Mouse (Mus musculus): Measurements from ENCODE around the gene Tmed1. TPM values are rescaled to one million over a fixed set of nuclear protein-coding genes. Genes with fewer than 3 reads are reported as not detected.
"Not testable (repeated sequence)": the region's sequence is repeated elsewhere in the genome, so short reads cannot be mapped to it uniquely, and the experiment has no call there.

Tmed1 gene
- polyA plus RNA-seq, 2 experiments = 16.3 to 24.8 TPM

DNA sequence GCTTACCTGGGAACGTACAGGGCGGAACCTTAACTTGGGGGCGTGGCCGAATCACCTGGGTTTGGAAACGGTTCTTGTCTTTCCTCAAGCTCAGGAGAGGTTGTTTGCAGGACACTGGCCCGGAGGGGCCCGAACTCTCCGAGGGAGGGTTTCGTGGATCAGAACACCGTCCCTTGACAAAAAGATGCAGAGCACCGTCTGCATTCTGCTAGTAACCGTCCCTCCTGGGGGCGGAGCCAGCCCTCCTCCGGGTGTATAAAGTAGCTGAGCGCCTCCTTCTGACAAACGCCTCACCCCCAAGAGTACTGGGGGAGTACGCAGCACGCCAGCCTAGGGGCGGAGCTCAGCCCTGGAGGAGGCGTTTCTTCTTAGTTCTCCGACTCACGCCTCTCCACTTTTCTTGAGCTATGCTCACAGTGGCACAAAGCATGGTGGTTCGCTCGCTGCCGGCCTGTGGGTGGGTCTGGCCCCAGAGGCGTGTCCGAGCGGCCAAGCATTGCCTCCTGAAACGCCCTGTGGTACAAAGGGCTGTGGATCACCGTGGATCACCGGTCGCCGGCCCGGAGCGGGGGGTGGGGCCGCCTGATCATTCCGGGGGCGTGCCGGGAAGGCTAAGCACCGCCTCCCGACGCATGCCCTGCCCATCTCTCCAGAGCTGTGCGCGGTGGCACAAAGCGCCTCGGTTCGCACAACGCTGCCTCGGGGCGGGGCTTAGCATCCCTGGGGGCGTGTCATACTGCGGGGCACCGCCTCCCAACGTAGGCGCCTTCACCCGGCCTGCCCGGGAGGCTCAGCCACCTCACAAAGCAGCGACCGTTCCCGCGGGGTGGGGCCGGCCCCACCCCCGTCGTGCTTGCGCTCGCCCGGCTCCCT is 36.1 kb upstream of the Tmed1 start:
- peaks cover 5% of the 10 kb centered on the region for H3K36me3 ChIP-seq (replicated peaks; ENCODE audit: control insufficient read depth, insufficient read depth, low read depth)
- TF ChIP-seq EP300 (IDR thresholded peaks at IDR 0.05; ENCODE audit: low read depth) = no peak
- TF ChIP-seq CTCF (IDR thresholded peaks at IDR 0.05; ENCODE audit: low read depth) = peak; percentile 53
- peak overlapping the region; percentile 73 for H3K4me2 ChIP-seq (ENCODE audit: low read depth)
- ATAC-seq (ENCODE audit: insufficient read depth) = peak; percentile 88
- peak; percentile 93 to 95 (median 95) for DNase-seq (ENCODE audit: low read depth in 3 of 3, low spot score in 3 of 3)
- H3K27ac ChIP-seq = peak overlapping the region; percentile 68
- no peaks in the 10 kb centered on the region for H3K27me3 ChIP-seq (ENCODE audit: control insufficient read depth, insufficient read depth, low read length)
- peaks cover 7 to 16% of the 10 kb centered on the region in 2 experiments for H3K4me1 ChIP-seq (replicated peaks; ENCODE audit: control insufficient read depth in 2 of 2, insufficient read depth in 2 of 2, low read length in 1 of 2)
- no peaks in the 10 kb centered on the region for H3K9me3 ChIP-seq (ENCODE audit: control insufficient read depth, low read length)
- H3K9ac ChIP-seq (replicated peaks) = peak overlapping the region; percentile 51
- WGBS (ENCODE audit: insufficient replicate concordance) = under 1% methylated on average over 62 of the region's 67 CpGs
- H3K4me3 ChIP-seq (ENCODE audit: insufficient read depth in 1 of 2, low read depth in 2 of 2, low read length in 2 of 2) = peak overlapping the region; percentile 63 to 75

DNA sequence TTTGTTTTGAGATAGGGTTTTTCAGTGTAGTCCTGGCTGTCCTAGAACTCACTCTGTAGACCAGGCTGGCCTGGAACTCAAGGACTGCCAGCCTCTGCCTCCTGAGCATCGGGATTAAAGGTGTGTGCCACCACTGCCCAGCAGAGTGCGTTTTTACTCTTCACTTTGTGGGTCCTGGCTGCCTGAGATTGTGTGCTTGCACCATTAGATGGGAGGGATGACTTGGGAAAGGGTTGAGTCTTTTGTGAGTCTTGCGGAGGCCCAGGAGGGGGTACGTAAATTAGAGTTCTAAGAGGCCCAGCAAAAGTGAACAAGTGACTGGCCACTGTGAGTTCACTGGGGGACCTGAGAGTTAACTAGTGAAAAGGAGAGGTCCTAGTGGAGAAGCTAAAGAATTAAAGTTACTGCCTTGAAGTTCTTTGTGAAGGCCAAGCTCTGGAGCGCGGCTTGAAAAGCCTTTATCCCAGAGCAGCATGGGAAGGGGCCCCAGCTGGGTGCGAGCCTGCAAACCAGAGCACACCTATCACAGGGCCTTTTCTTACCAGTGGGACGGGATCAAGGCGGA is 35.4 kb upstream of the Tmed1 start:
- peak; percentile 62 for ATAC-seq (ENCODE audit: insufficient read depth)
- TF ChIP-seq EP300 (IDR thresholded peaks at IDR 0.05; ENCODE audit: low read depth) = no peak
- 0 out of 2 replicates have a peak, but pooled peaks have one; percentile 3 for TF ChIP-seq CTCF (IDR thresholded peaks at IDR 0.05; ENCODE audit: low read depth)
- Histone ChIP-seq H3K4me1 (replicated peaks; ENCODE audit: control insufficient read depth in 2 of 2, insufficient read depth in 2 of 2, low read length in 1 of 2) (peaks cover 7 to 16% of the 10 kb centered on the region in 2 experiments), H3K36me3 (replicated peaks; ENCODE audit: control insufficient read depth, insufficient read depth, low read depth) (no peaks in the 10 kb centered on the region; the same call in 1 of the 2 replicates), H3K9ac (replicated peaks) (peak overlapping the region; percentile 51), H3K4me2 (ENCODE audit: low read depth) (peak overlapping the region; percentile 73), H3K4me3 (ENCODE audit: insufficient read depth in 1 of 2, low read depth in 2 of 2, low read length in 2 of 2) (peak overlapping the region; percentile 63 to 75), H3K9me3 (ENCODE audit: control insufficient read depth, low read length) (no peaks in the 10 kb centered on the region), H3K27me3 (ENCODE audit: control insufficient read depth, insufficient read depth, low read length) (no peaks in the 10 kb centered on the region), H3K27ac (peak overlapping the region; percentile 68)
- DNase-seq (ENCODE audit: low read depth in 3 of 3, low spot score in 3 of 3) = no peak
- WGBS (ENCODE audit: insufficient replicate concordance) = 22% methylated on average over 9 of the region's 9 CpGs

DNA sequence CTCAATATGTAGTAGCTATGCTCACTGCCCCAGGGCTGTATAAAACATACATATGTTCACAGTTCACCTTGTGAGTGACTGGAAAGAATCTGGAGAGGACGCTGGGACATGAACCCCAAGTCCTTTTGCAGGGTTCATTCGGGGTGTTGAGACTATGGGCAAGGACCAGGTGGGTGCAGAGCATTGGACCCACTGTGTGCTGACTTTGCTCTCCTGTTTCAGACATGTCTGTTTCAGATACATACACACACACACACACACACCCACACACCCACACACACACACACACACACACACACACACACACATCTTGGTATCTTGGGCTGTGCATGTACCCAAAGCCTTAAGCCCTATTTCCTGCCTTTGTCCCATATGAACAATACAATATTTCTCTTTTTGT is 31.9 kb upstream of the Tmed1 start:
- not testable (repeated sequence) for DNase-seq (ENCODE audit: low read depth in 3 of 3, low spot score in 3 of 3); ATAC-seq (ENCODE audit: insufficient read depth); H3K9ac ChIP-seq (replicated peaks); H3K9me3 ChIP-seq (ENCODE audit: control insufficient read depth, low read length); H3K4me3 ChIP-seq (ENCODE audit: insufficient read depth in 1 of 2, low read depth in 2 of 2, low read length in 2 of 2); H3K4me2 ChIP-seq (ENCODE audit: low read depth); H3K27ac ChIP-seq; H3K27me3 ChIP-seq (ENCODE audit: control insufficient read depth, insufficient read depth, low read length); H3K36me3 ChIP-seq (replicated peaks; ENCODE audit: control insufficient read depth, insufficient read depth, low read depth)
- H3K4me1 ChIP-seq (replicated peaks; ENCODE audit: control insufficient read depth in 2 of 2, insufficient read depth in 2 of 2, low read length in 1 of 2) = peaks cover 0 to 15% of the 10 kb centered on the region in 2 experiments; a peak in 3 of 4 replicates
- WGBS (ENCODE audit: insufficient replicate concordance) = 68% methylated on average over 2 of the region's 2 CpGs

DNA sequence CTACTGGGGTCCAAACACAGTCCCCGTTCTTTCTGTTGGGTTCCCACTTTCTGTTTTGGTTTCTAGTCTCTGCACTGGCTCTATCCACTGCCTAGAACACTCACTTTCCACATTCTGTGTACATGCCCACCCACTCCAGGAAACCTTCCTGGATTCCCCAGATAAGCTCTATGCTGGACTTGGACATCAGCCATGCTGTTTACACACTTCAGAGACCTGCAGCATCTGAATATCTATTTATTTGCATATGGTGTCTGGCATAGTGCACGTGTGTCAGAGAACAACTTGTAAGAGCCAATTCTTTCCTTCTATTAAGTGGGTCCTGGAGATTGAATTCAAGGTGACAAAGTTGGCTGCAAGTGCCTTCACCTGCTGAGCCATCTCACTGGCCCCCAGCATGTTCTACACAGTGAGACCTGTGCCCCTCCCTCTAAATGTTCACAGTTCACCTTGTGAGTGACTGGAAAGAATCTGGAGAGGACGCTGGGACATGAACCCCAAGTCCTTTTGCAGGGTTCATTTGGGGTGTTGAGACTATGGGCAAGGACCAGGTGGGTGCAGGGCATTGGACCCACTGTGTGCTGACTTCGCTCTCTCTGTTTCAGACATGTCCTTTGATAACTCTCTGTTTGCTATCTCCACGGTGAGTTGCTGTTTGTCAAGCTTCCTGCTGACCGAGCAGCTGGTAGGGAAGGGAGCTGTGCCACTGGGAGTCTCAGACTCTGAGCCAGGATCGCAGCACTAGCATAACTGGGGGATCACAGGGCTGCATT is 30.1 kb upstream of the Tmed1 start:
- H3K27me3 ChIP-seq (ENCODE audit: control insufficient read depth, insufficient read depth, low read length) = no peaks in the 10 kb centered on the region
- no peaks in the 10 kb centered on the region for H3K36me3 ChIP-seq (replicated peaks; ENCODE audit: control insufficient read depth, insufficient read depth, low read depth)
- H3K9me3 ChIP-seq (ENCODE audit: control insufficient read depth, low read length) = no peaks in the 10 kb centered on the region
- no peak for ATAC-seq (ENCODE audit: insufficient read depth)
- no peak overlapping the region for H3K4me2 ChIP-seq (ENCODE audit: low read depth)
- no peak for DNase-seq (ENCODE audit: low read depth in 3 of 3, low spot score in 3 of 3)
- 47% methylated on average over 7 of the region's 7 CpGs for WGBS (ENCODE audit: insufficient replicate concordance)
- TF ChIP-seq EP300 (IDR thresholded peaks at IDR 0.05; ENCODE audit: low read depth) = no peak
- no peak for TF ChIP-seq CTCF (IDR thresholded peaks at IDR 0.05; ENCODE audit: low read depth)
- H3K9ac ChIP-seq (replicated peaks) = no peak overlapping the region
- no peak overlapping the region for H3K4me3 ChIP-seq (ENCODE audit: insufficient read depth in 1 of 2, low read depth in 2 of 2, low read length in 2 of 2)
- peaks cover 0 to 11% of the 10 kb centered on the region in 2 experiments; a peak in 3 of 4 replicates for H3K4me1 ChIP-seq (replicated peaks; ENCODE audit: control insufficient read depth in 2 of 2, insufficient read depth in 2 of 2, low read length in 1 of 2)
- no peak overlapping the region for H3K27ac ChIP-seq

All from liver, embryonic 14.5 days (tissue).